Mouse (Mus musculus) embryonic facial prominence, embryonic 14.5 days (tissue): ENCODE results near the gene Atg2b. TPM values are rescaled to one million over a fixed set of nuclear protein-coding genes. Genes with fewer than 3 reads are reported as not detected.

ENCODE experiments used
- ATAC-seq: fragments of 200-750 bp; cut with Nextera tagmentation; 2 replicates; pipeline ENCODE4 v1.8.0; 2017; ENCODE audit warnings: low read depth, moderate number of reproducible peaks, moderate TSS enrichment
- DNase-seq: peaks from one replicate; pipeline ENCODE4 v3.0.0-alpha.2; 2015; ENCODE audit warnings: low spot score
- H3K27ac ChIP-seq: fragments of 300-500 bp; sonication (generic); replicated peaks from 2 replicates; pipeline ENCODE4 v1.5.1; 2014; ENCODE audit warnings: low read depth, mild to moderate bottlenecking, low read length, moderate library complexity
- H3K27me3 ChIP-seq: fragments of 300-500 bp; sonication (generic); replicated peaks from 2 replicates; pipeline ENCODE4 v1.6.1; 2014; ENCODE audit warnings: low read length; ENCODE audit not compliant: control insufficient read depth, insufficient read depth
- H3K36me3 ChIP-seq: fragments of 300-500 bp; sonication (generic); 2 replicates; pipeline ENCODE4 v1.6.1; 2014; ENCODE audit warnings: low read length, mixed read lengths; ENCODE audit not compliant: control insufficient read depth, insufficient read depth
- H3K4me1 ChIP-seq: fragments of 300-500 bp; sonication (generic); 2 replicates; pipeline ENCODE4 v1.6.1; 2014; ENCODE audit warnings: antibody characterized with exemption, low read length; ENCODE audit not compliant: control insufficient read depth, insufficient read depth
- H3K4me2 ChIP-seq: fragments of 300-500 bp; sonication (generic); 2 replicates; pipeline ENCODE4 v1.6.1; 2014; ENCODE audit warnings: low read depth, mild to moderate bottlenecking, low read length, moderate library complexity, mixed read lengths
- H3K4me3 ChIP-seq: fragments of 300-500 bp; sonication (generic); 2 replicates; pipeline ENCODE4 v1.5.1; 2014; ENCODE audit warnings: low read depth, mild to moderate bottlenecking, low read length
- H3K9ac ChIP-seq: fragments of 300-500 bp; sonication (generic); 2 replicates; pipeline ENCODE4 v1.6.1; 2014; ENCODE audit warnings: low read depth, mild to moderate bottlenecking, low read length, moderate library complexity, mixed read lengths
- H3K9me3 ChIP-seq: fragments of 300-500 bp; sonication (generic); 2 replicates; pipeline ENCODE4 v1.6.1; 2016; ENCODE audit warnings: low read length; ENCODE audit not compliant: control insufficient read depth
- WGBS: fragments of 180-500 bp; shearing (Covaris S2); extraction: QIAGEN DNeasy Blood & Tissue Kit; methylation state at CpG from one replicate; pipeline ENCODE4 v1.1.7; 2014; 5-methylcytosine and 5-hydroxymethylcytosine counted together
- polyA plus RNA-seq: library from polyadenylated mRNA; unstranded; fragments of >200 nt; fragmentation: Nextera tagmentation; extraction: Ambion mirVana; gene quantifications from 2 replicates; pipeline ENCODE4 v1.2.1, GENCODE M21; 2014

Atg2b gene
- polyA plus RNA-seq, 1 experiment from 2014 or later = 17.5 TPM

- Histone ChIP-seq H3K4me3 (no peak overlapping the region), H3K27ac (no peak overlapping the region), H3K4me2 (no peak overlapping the region), H3K9ac (no peak overlapping the region), H3K36me3 (no peaks in the 10 kb centered on the region), H3K9me3 (no peaks in the 10 kb centered on the region), H3K4me1 (no peaks in the 10 kb centered on the region), H3K27me3 (no peaks in the 10 kb centered on the region)
- 63% methylated on average over 4 of the region's 4 CpGs for WGBS
- ATAC-seq = no peak
- DNase-seq = no peak
Measured at GRCm38 (mm10) chr12:105593471-105593870, 91.5 kb downstream of the Atg2b start.

- Histone ChIP-seq H3K9me3 (no peaks in the 10 kb centered on the region), H3K9ac (no peak overlapping the region), H3K4me1 (no peaks in the 10 kb centered on the region), H3K27ac (no peak overlapping the region), H3K4me3 (no peak overlapping the region), H3K4me2 (no peak overlapping the region), H3K27me3 (no peaks in the 10 kb centered on the region), H3K36me3 (no peaks in the 10 kb centered on the region)
- ATAC-seq = no peak
- no peak for DNase-seq
- WGBS = 96% methylated on average over 22 of the region's 23 CpGs
Measured at GRCm38 (mm10) chr12:105592361-105592761, 92.7 kb downstream of the Atg2b start.

- DNase-seq (no peak), ATAC-seq (no peak)
- 79% methylated on average over 7 of the region's 7 CpGs for WGBS
- Histone ChIP-seq H3K9me3 (no peaks in the 10 kb centered on the region), H3K27ac (no peak overlapping the region), H3K36me3 (no peaks in the 10 kb centered on the region), H3K4me1 (no peaks in the 10 kb centered on the region), H3K4me2 (no peak overlapping the region), H3K4me3 (no peak overlapping the region), H3K27me3 (no peaks in the 10 kb centered on the region), H3K9ac (no peak overlapping the region)
Measured at GRCm38 (mm10) chr12:105590786-105591185, 94.2 kb downstream of the Atg2b start.

- H3K4me3 ChIP-seq = no peak overlapping the region
- no peaks in the 10 kb centered on the region for H3K9me3 ChIP-seq
- H3K4me1 ChIP-seq = peaks cover 6% of the 10 kb centered on the region; the same call in 1 of the 2 replicates
- H3K9ac ChIP-seq = no peak overlapping the region
- DNase-seq = no peak
- no peak overlapping the region for H3K27ac ChIP-seq
- ATAC-seq = no peak
- no peak overlapping the region for H3K4me2 ChIP-seq
- WGBS = 87% methylated on average over 8 of the region's 8 CpGs
- no peaks in the 10 kb centered on the region for H3K36me3 ChIP-seq
- no peaks in the 10 kb centered on the region for H3K27me3 ChIP-seq
Measured at GRCm38 (mm10) chr12:105587526-105587925, 97.5 kb downstream of the Atg2b start.

GRCm38 (mm10) chr12:105584851-105585250 is 100.2 kb downstream of the Atg2b start:
- 18% methylated on average over 12 of the region's 12 CpGs for WGBS
- no peak for ATAC-seq

GRCm38 (mm10) chr12:105583484-105583883 is 101.5 kb downstream of the Atg2b start:
- Histone ChIP-seq H3K9ac (no peak overlapping the region), H3K27me3 (no peaks in the 10 kb centered on the region), H3K9me3 (no peaks in the 10 kb centered on the region), H3K4me1 (peaks cover 7% of the 10 kb centered on the region; the same call in 1 of the 2 replicates), H3K27ac (peak overlapping the region; percentile 33; the same call in 1 of the 2 replicates), H3K4me2 (no peak overlapping the region), H3K36me3 (no peaks in the 10 kb centered on the region), H3K4me3 (no peak overlapping the region)
- ATAC-seq (peak; percentile 62; the same call in 1 of the 2 replicates), DNase-seq (peak; percentile 84)
- 17% methylated on average over 2 of the region's 2 CpGs for WGBS

More at GRCm38 (mm10) chr12:105584851-105585250, 100.2 kb downstream of the Atg2b start:
- Histone ChIP-seq H3K27me3 (no peaks in the 10 kb centered on the region), H3K4me2 (no peak overlapping the region), H3K27ac (no peak overlapping the region), H3K4me3 (no peak overlapping the region), H3K9ac (no peak overlapping the region), H3K36me3 (no peaks in the 10 kb centered on the region), H3K9me3 (no peaks in the 10 kb centered on the region), H3K4me1 (peaks cover 7% of the 10 kb centered on the region; the same call in 1 of the 2 replicates)
- DNase-seq = peak; percentile 72

- no peaks in the 10 kb centered on the region for H3K27me3 ChIP-seq
- no peak overlapping the region for H3K4me2 ChIP-seq
- no peak overlapping the region for H3K27ac ChIP-seq
- H3K9ac ChIP-seq = no peak overlapping the region
- no peaks in the 10 kb centered on the region for H3K9me3 ChIP-seq
- H3K4me1 ChIP-seq = peaks cover 7% of the 10 kb centered on the region; the same call in 1 of the 2 replicates
- ATAC-seq = no peak
- WGBS = 61% methylated on average over 9 of the region's 9 CpGs
- no peak for DNase-seq
- no peaks in the 10 kb centered on the region for H3K36me3 ChIP-seq
- H3K4me3 ChIP-seq = no peak overlapping the region
Measured at GRCm38 (mm10) chr12:105582486-105582885, 102.5 kb downstream of the Atg2b start.

- DNase-seq (no peak), ATAC-seq (no peak)
- Histone ChIP-seq H3K36me3 (no peaks in the 10 kb centered on the region), H3K9me3 (no peaks in the 10 kb centered on the region), H3K27ac (no peak overlapping the region), H3K4me3 (no peak overlapping the region), H3K4me2 (no peak overlapping the region), H3K4me1 (peaks cover 7% of the 10 kb centered on the region; the same call in 1 of the 2 replicates), H3K9ac (no peak overlapping the region), H3K27me3 (no peaks in the 10 kb centered on the region)
- WGBS = 69% methylated on average over 17 of the region's 17 CpGs
Measured at GRCm38 (mm10) chr12:105580490-105580889, 104.5 kb downstream of the Atg2b start.

- DNase-seq (no peak), ATAC-seq (no peak)
- WGBS = 73% methylated on average over 4 of the region's 4 CpGs
- H3K27me3 ChIP-seq = no peaks in the 10 kb centered on the region
- H3K4me1 ChIP-seq = no peaks in the 10 kb centered on the region
- no peak overlapping the region for H3K4me3 ChIP-seq
- no peak overlapping the region for H3K9ac ChIP-seq
- H3K9me3 ChIP-seq = no peaks in the 10 kb centered on the region
- H3K4me2 ChIP-seq = no peak overlapping the region
- no peaks in the 10 kb centered on the region for H3K36me3 ChIP-seq
- H3K27ac ChIP-seq = no peak overlapping the region
Measured at GRCm38 (mm10) chr12:105574356-105574755, 110.7 kb downstream of the Atg2b start.
